Mouse (Mus musculus) myocyte (in vitro differentiated cells): ENCODE measurements at regions not wholly inside any gene's neighbourhood (a gene's known extent, or its start where the extent isn't known, plus 50 kb on each side); places are given as distances from the start of the nearest gene placed in this dataset.

Experiments
- H3K27me3 ChIP-seq: one replicate; pipeline ENCODE4 v1.6.1; 2011; ENCODE audit not compliant: control insufficient read depth, insufficient read depth, insufficient read length
- H3K36me3 ChIP-seq: one replicate; pipeline ENCODE4 v1.6.1; 2011; ENCODE audit not compliant: control insufficient read depth, insufficient read depth
- H3K4me2 ChIP-seq: one replicate; pipeline ENCODE4 v1.6.1; 2011; ENCODE audit warnings: low read depth, control low read depth
- H3K4me3 ChIP-seq: one replicate; pipeline ENCODE4 v1.5.1; 2011; ENCODE audit warnings: mild to moderate bottlenecking, control low read depth, moderate library complexity
- H3K79me2 ChIP-seq: one replicate; pipeline ENCODE4 v1.6.1; 2011; ENCODE audit not compliant: control insufficient read depth, insufficient read depth
- H3ac ChIP-seq: one replicate; pipeline ENCODE4 v1.6.1; 2011; ENCODE audit not compliant: control insufficient read depth, insufficient read length
- CEBPB ChIP-seq: IDR thresholded peaks from 2 replicates; pipeline ENCODE4 v1.6.1; 2011; ENCODE audit warnings: mild to moderate bottlenecking, moderate library complexity; ENCODE audit not compliant: poor library complexity, insufficient read depth, severe bottlenecking
- E2F4 ChIP-seq: IDR thresholded peaks from one replicate; pipeline ENCODE4 v1.6.1; 2011; ENCODE audit warnings: mild to moderate bottlenecking, control low read depth, moderate library complexity; ENCODE audit not compliant: insufficient read depth
- MAX ChIP-seq: IDR thresholded peaks from one replicate; pipeline ENCODE4 v1.6.1; 2011; ENCODE audit warnings: low read depth, mild to moderate bottlenecking, control low read depth
- MYOD1 ChIP-seq, 3 experiments: IDR thresholded peaks; one replicate each; pipeline ENCODE4 v1.6.1; 2011; ENCODE audit warnings: control low read depth in 2 of 3, low read depth in 2 of 3, mild to moderate bottlenecking in 2 of 3, moderate library complexity in 1 of 3; ENCODE audit not compliant: insufficient read length in 2 of 3, control insufficient read depth in 1 of 3
- MYOG ChIP-seq, 3 experiments: IDR thresholded peaks; one replicate each; pipeline ENCODE4 v1.6.1; 2011; ENCODE audit warnings: control low read depth in 2 of 3, low read depth in 2 of 3, mild to moderate bottlenecking in 2 of 3; ENCODE audit not compliant: insufficient read length in 2 of 3, control insufficient read depth in 1 of 3, insufficient read depth in 1 of 3
- POLR2A ChIP-seq: IDR thresholded peaks from one replicate; pipeline ENCODE4 v1.6.1; 2011; ENCODE audit warnings: low read depth, mild to moderate bottlenecking, control low read depth, moderate library complexity; ENCODE audit not compliant: insufficient read length
- POLR2AphosphoS2 ChIP-seq: IDR thresholded peaks from one replicate; pipeline ENCODE4 v1.6.1; 2011; ENCODE audit warnings: low read depth, control low read depth; ENCODE audit not compliant: insufficient read length
- REST ChIP-seq: IDR thresholded peaks from one replicate; pipeline ENCODE4 v1.6.1; 2011; ENCODE audit warnings: mild to moderate bottlenecking, control low read depth, moderate library complexity; ENCODE audit not compliant: insufficient read depth, insufficient read length
- SRF ChIP-seq: IDR thresholded peaks from one replicate; pipeline ENCODE4 v1.6.1; 2011; ENCODE audit warnings: low read depth; ENCODE audit not compliant: control insufficient read depth, insufficient read length
- TCF12 ChIP-seq: IDR thresholded peaks from one replicate; pipeline ENCODE4 v1.6.1; 2011; ENCODE audit warnings: mild to moderate bottlenecking, control low read depth; ENCODE audit not compliant: poor library complexity, insufficient read depth, severe bottlenecking
- TCF3 ChIP-seq: IDR thresholded peaks from one replicate; pipeline ENCODE4 v1.6.1; 2011; ENCODE audit warnings: low read depth, control low read depth; ENCODE audit not compliant: insufficient read length
- USF1 ChIP-seq: IDR thresholded peaks from one replicate; pipeline ENCODE4 v1.6.1; 2011; ENCODE audit warnings: low read depth, mild to moderate bottlenecking, control low read depth, moderate library complexity

- Histone ChIP-seq H3K36me3 (no peaks in the 10 kb centered on the region), H3K4me3 (no peak overlapping the region), H3ac (no peak overlapping the region), H3K4me2 (no peak overlapping the region), H3K27me3 (no peaks in the 10 kb centered on the region), H3K79me2 (no peaks in the 10 kb centered on the region)
- no peak for TF ChIP-seq POLR2AphosphoS2
- TF ChIP-seq REST = no peak
- TF ChIP-seq MYOD1 (IDR thresholded peaks at IDR 0.05; ENCODE audit: control insufficient read depth in 1 of 3, insufficient read length in 2 of 3, low read depth in 2 of 3) = no peak
- no peak for TF ChIP-seq MAX
- no peak for TF ChIP-seq CEBPB
- no peak for TF ChIP-seq TCF12
- TF ChIP-seq MYOG (IDR thresholded peaks at IDR 0.05; ENCODE audit: control insufficient read depth in 1 of 3, insufficient read depth in 1 of 3, insufficient read length in 2 of 3, low read depth in 2 of 3) = no peak
- TF ChIP-seq SRF = no peak
- TF ChIP-seq E2F4 = no peak
- no peak for TF ChIP-seq POLR2A
- TF ChIP-seq TCF3 = no peak
Observed at GRCm38 (mm10) chr3:56489154-56489553, 305.7 kb upstream of the Nbea start.

GRCm38 (mm10) chr3:56485550-56486400 lies 302.3 kb upstream of the Nbea start:
- Histone ChIP-seq H3K4me3 (no peak overlapping the region), H3K79me2 (no peaks in the 10 kb centered on the region), H3K4me2 (no peak overlapping the region), H3K27me3 (no peaks in the 10 kb centered on the region), H3K36me3 (no peaks in the 10 kb centered on the region), H3ac (no peak overlapping the region)
- TF ChIP-seq USF1 = no peak
- TF ChIP-seq MAX = no peak
- TF ChIP-seq REST = no peak
- TF ChIP-seq TCF3 = no peak
- TF ChIP-seq TCF12 = no peak
- no peak for TF ChIP-seq POLR2AphosphoS2

- no peak overlapping the region for H3K4me3 ChIP-seq
- no peak for TF ChIP-seq E2F4
- TF ChIP-seq MYOD1 (IDR thresholded peaks at IDR 0.05; ENCODE audit: control insufficient read depth in 1 of 3, insufficient read length in 2 of 3, low read depth in 2 of 3) = no peak
- no peak for TF ChIP-seq CEBPB
- TF ChIP-seq TCF3 = no peak
- no peak for TF ChIP-seq POLR2AphosphoS2
- no peak for TF ChIP-seq TCF12
- no peak for TF ChIP-seq MAX
- TF ChIP-seq REST = no peak
- no peak for TF ChIP-seq SRF
- no peak for TF ChIP-seq MYOG (IDR thresholded peaks at IDR 0.05; ENCODE audit: control insufficient read depth in 1 of 3, insufficient read depth in 1 of 3, insufficient read length in 2 of 3, low read depth in 2 of 3)
- TF ChIP-seq USF1 = no peak
- no peak for TF ChIP-seq POLR2A
- H3K4me2 ChIP-seq = no peak overlapping the region
- no peaks in the 10 kb centered on the region for H3K79me2 ChIP-seq
- H3ac ChIP-seq = no peak overlapping the region
- no peaks in the 10 kb centered on the region for H3K27me3 ChIP-seq
- no peaks in the 10 kb centered on the region for H3K36me3 ChIP-seq
Observed at GRCm38 (mm10) chr3:56484096-56484495, 300.6 kb upstream of the Nbea start.

GRCm38 (mm10) chr3:56483370-56483769 lies 299.9 kb upstream of the Nbea start:
- H3K79me2 ChIP-seq = no peaks in the 10 kb centered on the region
- H3K27me3 ChIP-seq = no peaks in the 10 kb centered on the region
- no peak overlapping the region for H3K4me3 ChIP-seq
- no peaks in the 10 kb centered on the region for H3K36me3 ChIP-seq
- no peak overlapping the region for H3K4me2 ChIP-seq
- H3ac ChIP-seq = no peak overlapping the region
- TF ChIP-seq MYOG (IDR thresholded peaks at IDR 0.05; ENCODE audit: control insufficient read depth in 1 of 3, insufficient read depth in 1 of 3, insufficient read length in 2 of 3, low read depth in 2 of 3) (no peak), POLR2A (no peak), MYOD1 (IDR thresholded peaks at IDR 0.05; ENCODE audit: control insufficient read depth in 1 of 3, insufficient read length in 2 of 3, low read depth in 2 of 3) (no peak), SRF (no peak), TCF3 (no peak), POLR2AphosphoS2 (no peak), E2F4 (no peak), REST (no peak), USF1 (no peak), CEBPB (no peak), TCF12 (no peak), MAX (no peak)

DNA sequence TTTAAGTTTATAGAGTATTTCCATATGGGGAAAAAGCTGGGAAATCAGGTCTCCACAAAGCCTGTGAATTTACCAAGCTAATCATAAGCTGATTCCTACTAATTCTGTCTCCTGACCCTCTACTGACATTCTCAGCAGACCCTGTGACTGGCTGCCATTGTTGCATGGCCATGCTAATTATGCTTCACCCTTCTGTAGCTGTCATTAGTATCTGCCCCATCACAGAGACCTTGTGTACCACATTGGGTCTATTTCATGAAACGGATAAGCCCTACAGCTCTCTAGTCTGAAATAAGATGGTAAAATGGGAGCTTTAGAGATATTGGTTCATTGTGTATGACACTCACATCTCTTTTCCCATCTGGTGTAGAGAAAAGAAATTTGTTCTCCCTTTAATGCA lies 296.0 kb upstream of the Nbea start:
- H3K4me3 ChIP-seq = no peak overlapping the region

More for the DNA sequence above, 296.0 kb upstream of the Nbea start:
- no peaks in the 10 kb centered on the region for H3K27me3 ChIP-seq
- no peaks in the 10 kb centered on the region for H3K36me3 ChIP-seq
- no peak overlapping the region for H3ac ChIP-seq
- H3K4me2 ChIP-seq = no peak overlapping the region
- no peaks in the 10 kb centered on the region for H3K79me2 ChIP-seq
- TF ChIP-seq USF1 (no peak), MYOG (IDR thresholded peaks at IDR 0.05; ENCODE audit: control insufficient read depth in 1 of 3, insufficient read depth in 1 of 3, insufficient read length in 2 of 3, low read depth in 2 of 3) (no peak), SRF (no peak), MYOD1 (IDR thresholded peaks at IDR 0.05; ENCODE audit: control insufficient read depth in 1 of 3, insufficient read length in 2 of 3, low read depth in 2 of 3) (no peak), POLR2AphosphoS2 (no peak), MAX (no peak), CEBPB (no peak), TCF3 (no peak), REST (no peak), TCF12 (no peak), E2F4 (no peak), POLR2A (no peak)
